Comparison of ENCODE assay signal across 8 mouse cellular contexts in genomic region chr8:120332379-120333229, GRCm38 (mm10).
DNase-seq lines count a peak whose midpoint lies in the region; ATAC-seq and TF ChIP-seq lines count a peak whose summit lies in the region.

No protein-coding gene starts in this region.

- no peak overlapping the region for H3K9ac ChIP-seq in forebrain, postnatal 0 days
- no peak overlapping the region for H3K9ac ChIP-seq in forebrain, embryonic 14.5 days (ENCODE audit: low read length)
- no peak overlapping the region for H3K9ac ChIP-seq in limb, embryonic 14.5 days (ENCODE audit: low read depth, low read length, severe bottlenecking)

- TF ChIP-seq POLR2A in limb, embryonic 14.5 days (IDR thresholded peaks at IDR 0.05; ENCODE audit: borderline replicate concordance, extremely low read depth, insufficient read depth, insufficient read length) = no peak

- peaks cover 28% of the 10 kb centered on the region for H3K4me1 ChIP-seq in forebrain, postnatal 0 days (ENCODE audit: insufficient read depth)
- peaks cover 30% of the 10 kb centered on the region for H3K4me1 ChIP-seq in forebrain, embryonic 14.5 days (ENCODE audit: control insufficient read depth, insufficient read depth, low read length)
- peaks cover 34% of the 10 kb centered on the region for H3K4me1 ChIP-seq in limb, embryonic 14.5 days (ENCODE audit: control insufficient read depth, insufficient read depth, low read length)

- H3K4me3 ChIP-seq in forebrain, postnatal 0 days (ENCODE audit: low read depth, low read length) = no peak overlapping the region
- H3K4me3 ChIP-seq in forebrain, embryonic 14.5 days (ENCODE audit: low read depth, low read length) = no peak overlapping the region
- no peak overlapping the region for H3K4me3 ChIP-seq in limb, embryonic 14.5 days (replicated peaks; ENCODE audit: low read length)

- H3K4me2 ChIP-seq in forebrain, postnatal 0 days (ENCODE audit: low read depth) = no peak overlapping the region
- no peak overlapping the region for H3K4me2 ChIP-seq in forebrain, embryonic 14.5 days (ENCODE audit: low read length)
- no peak overlapping the region for H3K4me2 ChIP-seq in limb, embryonic 14.5 days (replicated peaks; ENCODE audit: low read depth, low read length, severe bottlenecking)

- no peak for DNase-seq in forebrain, postnatal 0 days
- no peak for DNase-seq in forebrain, embryonic 14.5 days (ENCODE audit: low spot score)
- DNase-seq in thymus, postnatal 0 days (ENCODE audit: low spot score) = peak; percentile 60
- no peak for DNase-seq in thymus, adult 18-20 months
- peak; percentile 23 for DNase-seq in limb, embryonic 14.5 days (ENCODE audit: low spot score)
- DNase-seq in spleen, postnatal 4 days (ENCODE audit: low spot score in 2 of 2) = peak; percentile 59 to 81
- DNase-seq in adrenal gland, adult 18-20 months (ENCODE audit: low spot score in 2 of 2) = no peak
- DNase-seq in yolk sac, embryonic 10.5 days (ENCODE audit: low spot score) = no peak

- 74% methylated on average over 16 of the region's 16 CpGs for WGBS in forebrain, postnatal 0 days
- WGBS in forebrain, embryonic 14.5 days = 72% methylated on average over 16 of the region's 16 CpGs
- 64% methylated on average over 15 of the region's 16 CpGs for WGBS in limb, embryonic 14.5 days

- H3K27ac ChIP-seq in forebrain, postnatal 0 days (ENCODE audit: low read depth, low read length) = no peak overlapping the region
- H3K27ac ChIP-seq in forebrain, embryonic 14.5 days (ENCODE audit: low read depth, low read length) = no peak overlapping the region
- no peak overlapping the region for H3K27ac ChIP-seq in limb, embryonic 14.5 days (replicated peaks; ENCODE audit: low read depth, low read length)

- peak; percentile 54 for TF ChIP-seq CTCF in forebrain, postnatal 0 days (IDR thresholded peaks at IDR 0.05; ENCODE audit: low read depth)

- no peaks in the 10 kb centered on the region for H3K27me3 ChIP-seq in forebrain, postnatal 0 days (ENCODE audit: insufficient read depth, low read length)
- H3K27me3 ChIP-seq in forebrain, embryonic 14.5 days (replicated peaks; ENCODE audit: control insufficient read depth, insufficient read depth, low read length) = no peaks in the 10 kb centered on the region
- no peaks in the 10 kb centered on the region for H3K27me3 ChIP-seq in limb, embryonic 14.5 days (ENCODE audit: control insufficient read depth, insufficient read depth, low read length)

- H3K36me3 ChIP-seq in forebrain, postnatal 0 days (ENCODE audit: insufficient read depth) = no peaks in the 10 kb centered on the region
- no peaks in the 10 kb centered on the region for H3K36me3 ChIP-seq in forebrain, embryonic 14.5 days (ENCODE audit: control insufficient read depth, insufficient read depth, low read length)
- no peaks in the 10 kb centered on the region for H3K36me3 ChIP-seq in limb, embryonic 14.5 days (ENCODE audit: control insufficient read depth, insufficient read depth, low read length)

- no peaks in the 10 kb centered on the region for H3K9me3 ChIP-seq in forebrain, postnatal 0 days (ENCODE audit: low read length)
- no peaks in the 10 kb centered on the region for H3K9me3 ChIP-seq in forebrain, embryonic 14.5 days (replicated peaks; ENCODE audit: control insufficient read depth, low read length)
- no peaks in the 10 kb centered on the region for H3K9me3 ChIP-seq in limb, embryonic 14.5 days (ENCODE audit: control insufficient read depth, low read length)

- no peak for ATAC-seq in forebrain, postnatal 0 days
- no peak for ATAC-seq in forebrain, embryonic 14.5 days
- no peak for ATAC-seq in limb, embryonic 14.5 days (ENCODE audit: low FRiP score, low read depth)

Comparison
In these comparisons a context has a peak if more than half of its experiments do, and no peak if none do; other contexts are left out.
1. DNase-seq: peak in thymus, postnatal 0 days (single experiment), limb, embryonic 14.5 days (single experiment) and spleen, postnatal 4 days (2 of 2); none in forebrain, postnatal 0 days (single experiment), forebrain, embryonic 14.5 days (single experiment), thymus, adult 18-20 months (0 of 2), adrenal gland, adult 18-20 months (0 of 2) and yolk sac, embryonic 10.5 days (single experiment).